Mouse (Mus musculus) heart, embryonic 15.5 days (tissue): Measurements from ENCODE around the gene Rbms3. TPM values are rescaled to one million over a fixed set of nuclear protein-coding genes. Genes with fewer than 3 reads are reported as not detected.

Experiments used
- ATAC-seq: fragments of 200-750 bp; cut with Nextera tagmentation; replicated peaks from 2 replicates; pipeline ENCODE4 v1.8.0; 2017; ENCODE audit warnings: low read depth, moderate TSS enrichment; ENCODE audit not compliant: insufficient number of reproducible peaks, insufficient read depth, low FRiP score
- H3K27ac ChIP-seq: fragments of 300-500 bp; sonication (generic); 2 replicates; pipeline ENCODE4 v1.5.1; 2015; ENCODE audit warnings: mild to moderate bottlenecking, inconsistent platforms
- H3K27me3 ChIP-seq: fragments of 300-500 bp; sonication (generic); 2 replicates; pipeline ENCODE4 v1.6.1; 2015; ENCODE audit warnings: inconsistent platforms
- H3K36me3 ChIP-seq: fragments of 300-500 bp; sonication (generic); 2 replicates; pipeline ENCODE4 v1.6.1; 2015; ENCODE audit warnings: mild to moderate bottlenecking, inconsistent platforms
- H3K4me1 ChIP-seq: fragments of 300-500 bp; sonication (generic); replicated peaks from 2 replicates; pipeline ENCODE4 v1.6.1; 2015; ENCODE audit warnings: inconsistent platforms
- H3K4me2 ChIP-seq: fragments of 300-500 bp; sonication (generic); 2 replicates; pipeline ENCODE4 v1.6.1; 2015; ENCODE audit warnings: inconsistent platforms, mild to moderate bottlenecking, moderate library complexity
- H3K4me3 ChIP-seq: fragments of 300-500 bp; sonication (generic); 2 replicates; pipeline ENCODE4 v1.5.1; 2015; ENCODE audit warnings: mild to moderate bottlenecking, inconsistent platforms
- H3K9ac ChIP-seq: fragments of 300-500 bp; sonication (generic); 2 replicates; pipeline ENCODE4 v1.6.1; 2015; ENCODE audit warnings: mild to moderate bottlenecking, inconsistent platforms
- H3K9me3 ChIP-seq: fragments of 300-500 bp; sonication (generic); replicated peaks from 2 replicates; pipeline ENCODE4 v1.6.1; 2016; ENCODE audit warnings: inconsistent platforms
- WGBS: fragments of 180-500 bp; shearing (Covaris S2); methylation state at CpG from one replicate; pipeline ENCODE4 v1.1.7; 2015; ENCODE audit warnings: mixed read lengths; 5-methylcytosine and 5-hydroxymethylcytosine counted together
- polyA plus RNA-seq: library from polyadenylated mRNA; unstranded; fragments of >200 nt; fragmentation: Nextera tagmentation; extraction: Ambion mirVana; gene quantifications from 2 replicates; pipeline ENCODE4 v1.2.1, GENCODE M21; 2015

Gene Rbms3
- 36.5 and 47.2 TPM in 2 replicates for polyA plus RNA-seq

DNA sequence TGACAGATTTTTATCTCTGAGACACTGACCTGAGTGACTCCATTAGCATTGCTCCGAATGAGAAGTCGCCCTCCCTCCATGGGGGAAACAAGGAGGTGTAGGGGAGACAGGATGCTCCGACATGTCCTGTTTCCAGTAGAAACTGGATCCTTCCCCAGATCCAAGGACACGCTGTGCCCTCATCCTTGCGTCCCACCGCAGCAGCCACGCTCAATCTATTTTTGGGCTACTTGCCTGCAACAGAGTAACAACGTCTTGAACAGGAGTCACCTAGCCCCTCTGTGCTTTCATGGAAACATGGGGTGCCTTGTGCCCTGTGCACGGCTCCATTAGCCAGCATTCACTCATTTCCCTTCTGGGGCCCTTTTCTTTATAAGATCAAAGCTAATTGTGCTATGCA lies at the start of gene Rbms3:
Gene Rbms3, minus strand, starts transcription at position 143 of the 400 bp plus-strand sequence.
- 60% methylated on average over 9 of the region's 9 CpGs for WGBS

DNA sequence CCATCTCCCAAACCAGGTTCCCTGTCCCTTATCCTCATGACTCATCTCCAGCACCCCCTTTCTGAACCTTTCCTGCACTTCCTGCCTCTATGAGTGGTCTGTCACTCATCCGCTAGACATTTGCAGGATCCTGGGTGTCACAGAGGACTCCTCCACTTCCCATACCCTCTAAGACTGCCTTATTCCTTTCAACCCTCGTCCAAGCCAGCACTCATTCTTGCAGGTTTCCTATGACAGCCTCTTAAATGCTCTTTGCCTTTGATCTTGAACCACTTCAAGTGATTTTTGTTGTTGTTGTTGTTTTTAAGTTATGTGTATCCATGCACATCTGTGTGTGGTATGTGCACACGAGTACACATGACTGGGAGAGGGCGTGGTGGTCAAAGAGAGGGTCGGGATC lies 43.6 kb upstream of the Rbms3 start:
- Histone ChIP-seq H3K4me1 (peaks cover 4% of the 10 kb centered on the region; the same call in 1 of the 2 replicates), H3K4me2 (no peak overlapping the region), H3K36me3 (no peaks in the 10 kb centered on the region), H3K9me3 (no peaks in the 10 kb centered on the region), H3K9ac (no peak overlapping the region), H3K27ac (no peak overlapping the region), H3K27me3 (no peaks in the 10 kb centered on the region), H3K4me3 (no peak overlapping the region)
- no peak for ATAC-seq
- WGBS: 76% methylated on average over 5 of the region's 5 CpGs

More for the DNA sequence above, at the start of gene Rbms3:
- Histone ChIP-seq H3K9me3 (no peaks in the 10 kb centered on the region), H3K27me3 (no peaks in the 10 kb centered on the region), H3K27ac (no peak within 1 kb of the TSS), H3K4me2 (no peak within 1 kb of the TSS), H3K4me1 (no peaks in the 10 kb centered on the region), H3K36me3 (no peaks in the 10 kb centered on the region), H3K4me3 (no peak within 1 kb of the TSS), H3K9ac (no peak within 1 kb of the TSS)
- ATAC-seq: no peak

DNA sequence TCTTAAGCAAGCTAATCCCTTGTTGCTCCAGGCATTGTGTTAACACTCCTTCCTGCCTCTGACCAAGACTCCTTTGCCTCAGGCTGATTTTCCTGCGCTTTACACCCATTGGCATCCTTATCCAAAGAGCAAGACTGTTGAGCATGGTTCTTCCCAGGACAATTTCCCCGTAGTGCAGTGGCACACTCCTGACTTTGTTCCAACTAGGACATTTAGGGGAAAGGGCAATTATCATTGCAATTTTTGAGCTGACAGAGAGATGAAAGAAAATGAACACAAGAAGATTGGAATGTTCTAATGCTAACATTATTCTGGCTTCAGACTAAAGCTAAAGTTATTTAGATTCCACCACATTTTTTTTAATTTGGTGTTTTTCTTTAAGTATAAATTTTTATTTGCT lies 24.9 kb upstream of the Rbms3 start:
- no peaks in the 10 kb centered on the region for H3K4me1 ChIP-seq
- H3K4me2 ChIP-seq: no peak overlapping the region
- no peak overlapping the region for H3K4me3 ChIP-seq
- H3K27me3 ChIP-seq: no peaks in the 10 kb centered on the region
- ATAC-seq: no peak
- no peaks in the 10 kb centered on the region for H3K36me3 ChIP-seq
- H3K9me3 ChIP-seq: no peaks in the 10 kb centered on the region
- WGBS: 71% methylated on average over 2 of the region's 2 CpGs
- no peak overlapping the region for H3K9ac ChIP-seq
- no peak overlapping the region for H3K27ac ChIP-seq

DNA sequence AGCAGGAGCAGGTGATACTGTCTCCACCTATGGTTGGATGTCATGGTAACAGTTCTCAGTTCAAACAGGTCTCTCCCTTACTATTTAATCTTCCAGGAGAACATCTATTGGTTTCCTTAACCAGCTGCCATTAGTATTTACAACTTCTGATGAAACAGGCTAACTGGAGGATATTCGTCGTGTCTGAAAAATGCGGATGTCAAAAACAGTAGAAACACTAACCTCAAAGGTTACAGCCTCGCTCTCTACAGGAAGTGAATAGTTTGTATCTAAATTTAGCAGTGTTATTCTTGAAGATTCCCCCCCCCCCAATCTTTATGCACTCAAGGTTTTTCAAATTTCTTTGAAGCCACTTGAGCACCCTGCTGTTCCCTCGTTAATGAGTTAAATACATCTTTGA lies 23.9 kb upstream of the Rbms3 start:
- Histone ChIP-seq H3K36me3 (no peaks in the 10 kb centered on the region), H3K27ac (no peak overlapping the region), H3K27me3 (no peaks in the 10 kb centered on the region), H3K9ac (no peak overlapping the region), H3K9me3 (no peaks in the 10 kb centered on the region), H3K4me2 (no peak overlapping the region), H3K4me3 (no peak overlapping the region), H3K4me1 (no peaks in the 10 kb centered on the region)
- ATAC-seq: no peak
- 43% methylated on average over 5 of the region's 5 CpGs for WGBS

DNA sequence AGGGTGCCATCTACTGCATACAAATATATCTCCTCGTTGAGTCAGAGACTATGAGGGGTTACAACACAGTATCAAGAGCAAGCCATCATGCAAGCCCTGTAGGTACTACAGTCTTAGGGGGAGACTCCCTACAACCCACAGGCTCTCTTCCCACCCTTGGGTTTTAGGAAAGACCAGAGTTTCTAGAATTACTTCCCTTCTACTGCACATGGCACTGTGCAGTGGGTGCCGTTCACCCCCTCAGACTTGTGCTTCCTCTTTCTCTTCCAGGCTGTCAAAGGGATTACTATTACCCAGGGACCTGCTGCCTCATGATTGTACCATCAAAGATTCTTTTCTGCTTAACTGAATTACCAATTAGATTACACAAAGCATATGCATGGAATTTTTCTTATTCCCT lies 16.4 kb upstream of the Rbms3 start:
- Histone ChIP-seq H3K4me2 (no peak overlapping the region), H3K36me3 (no peaks in the 10 kb centered on the region), H3K4me1 (no peaks in the 10 kb centered on the region), H3K27ac (no peak overlapping the region), H3K9me3 (no peaks in the 10 kb centered on the region), H3K27me3 (no peaks in the 10 kb centered on the region), H3K9ac (no peak overlapping the region), H3K4me3 (no peak overlapping the region)
- WGBS: 70% methylated on average over 2 of the region's 2 CpGs
- ATAC-seq: no peak

DNA sequence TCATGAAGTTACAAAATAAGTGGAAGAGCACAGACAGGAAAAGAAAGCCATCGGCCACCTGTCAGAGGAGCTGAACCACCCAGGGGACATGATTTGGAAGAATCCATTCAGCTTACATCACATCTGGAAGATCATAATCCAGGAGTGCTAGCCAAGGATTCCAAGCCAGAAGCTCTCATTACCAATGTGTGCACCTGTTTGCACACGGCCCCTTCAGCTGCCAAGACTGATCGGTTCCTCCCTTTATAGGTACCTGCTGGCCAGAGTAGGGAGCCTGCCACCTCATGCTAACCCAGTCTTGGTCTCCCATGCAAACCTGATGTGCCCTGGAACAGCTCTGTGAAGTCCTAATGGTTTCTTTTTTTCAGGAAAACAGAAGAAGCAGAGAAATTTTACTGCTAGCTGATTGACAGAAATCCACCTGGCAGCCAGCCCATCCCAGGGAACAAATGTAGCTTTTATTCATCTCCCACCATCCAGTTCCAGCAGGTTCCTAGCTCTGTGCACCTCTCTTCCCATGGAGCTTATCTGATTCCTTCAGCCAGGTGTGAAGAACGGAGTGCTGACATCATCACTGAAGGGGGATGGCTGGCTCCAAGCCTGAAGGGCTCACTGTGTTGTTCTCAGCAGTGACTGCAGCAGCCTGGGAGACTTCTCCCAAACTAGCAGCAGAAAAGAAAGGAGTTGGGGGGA lies 11.5 kb upstream of the Rbms3 start:
- no peaks in the 10 kb centered on the region for H3K36me3 ChIP-seq
- H3K27me3 ChIP-seq: no peaks in the 10 kb centered on the region; the same call in 1 of the 2 replicates
- no peak overlapping the region for H3K4me2 ChIP-seq
- no peaks in the 10 kb centered on the region for H3K9me3 ChIP-seq
- WGBS: 72% methylated on average over 4 of the region's 4 CpGs
- no peaks in the 10 kb centered on the region for H3K4me1 ChIP-seq
- H3K9ac ChIP-seq: no peak overlapping the region
- no peak for ATAC-seq
- no peak overlapping the region for H3K27ac ChIP-seq
- no peak overlapping the region for H3K4me3 ChIP-seq

DNA sequence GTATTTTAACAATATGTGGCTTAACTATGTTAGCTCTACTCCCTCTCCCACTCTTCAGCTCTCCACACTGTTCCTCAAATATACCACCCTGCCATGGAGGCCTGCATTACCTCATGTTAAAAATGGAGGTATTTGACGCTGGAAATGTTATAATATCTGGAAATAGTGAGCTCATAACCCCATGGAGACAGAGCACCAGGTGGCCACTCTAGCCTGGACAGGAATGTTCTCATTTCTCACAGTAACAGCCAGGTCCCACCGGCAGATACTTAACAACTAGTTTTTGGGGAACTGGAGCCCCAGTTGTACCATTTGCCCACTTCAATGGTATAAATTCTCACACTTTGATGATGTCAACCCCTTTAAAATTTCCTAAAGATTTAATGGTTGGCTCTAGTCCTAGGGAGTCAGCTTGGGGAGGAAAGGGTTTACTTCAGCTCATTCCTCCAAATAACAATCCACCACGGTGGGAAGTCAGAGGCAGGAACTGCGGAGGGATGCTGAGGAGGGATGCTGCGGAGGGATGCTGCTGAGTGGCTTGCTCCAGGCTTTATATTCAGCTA lies 9.0 kb upstream of the Rbms3 start:
- no peak overlapping the region for H3K4me2 ChIP-seq
- no peaks in the 10 kb centered on the region for H3K9me3 ChIP-seq
- no peaks in the 10 kb centered on the region for H3K36me3 ChIP-seq
- no peak overlapping the region for H3K9ac ChIP-seq
- no peaks in the 10 kb centered on the region; the same call in 1 of the 2 replicates for H3K27me3 ChIP-seq
- no peak overlapping the region for H3K4me3 ChIP-seq
- no peak for ATAC-seq
- H3K4me1 ChIP-seq: no peaks in the 10 kb centered on the region
- WGBS: 81% methylated on average over 5 of the region's 5 CpGs
- H3K27ac ChIP-seq: no peak overlapping the region

DNA sequence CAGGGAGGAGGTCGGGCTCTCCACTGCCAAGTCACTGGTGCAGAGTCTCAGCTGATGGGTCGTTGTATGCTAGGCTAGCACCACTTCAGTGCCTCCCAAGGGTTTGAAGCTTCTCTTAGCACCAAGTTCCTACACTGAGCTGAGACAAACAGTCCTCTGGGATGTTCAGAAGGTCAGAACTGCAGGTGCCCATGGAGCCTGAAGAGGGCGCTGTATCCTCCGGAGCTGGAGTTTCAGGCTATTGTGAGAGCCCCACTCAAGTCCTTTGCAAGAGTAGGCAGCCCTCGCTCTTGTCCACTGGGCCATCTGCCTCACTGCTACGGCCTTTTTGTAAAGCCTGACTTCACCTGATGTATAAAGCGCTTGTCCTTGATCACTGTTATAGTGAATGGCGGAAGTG lies 6.8 kb upstream of the Rbms3 start:
- ATAC-seq: no peak
- H3K4me1 ChIP-seq: no peaks in the 10 kb centered on the region
- no peaks in the 10 kb centered on the region for H3K36me3 ChIP-seq
- no peak overlapping the region for H3K4me3 ChIP-seq
- H3K9me3 ChIP-seq: no peaks in the 10 kb centered on the region
- no peaks in the 10 kb centered on the region; the same call in 1 of the 2 replicates for H3K27me3 ChIP-seq
- no peak overlapping the region for H3K4me2 ChIP-seq
- H3K9ac ChIP-seq: no peak overlapping the region
- no peak overlapping the region for H3K27ac ChIP-seq
- 75% methylated on average over 8 of the region's 8 CpGs for WGBS

DNA sequence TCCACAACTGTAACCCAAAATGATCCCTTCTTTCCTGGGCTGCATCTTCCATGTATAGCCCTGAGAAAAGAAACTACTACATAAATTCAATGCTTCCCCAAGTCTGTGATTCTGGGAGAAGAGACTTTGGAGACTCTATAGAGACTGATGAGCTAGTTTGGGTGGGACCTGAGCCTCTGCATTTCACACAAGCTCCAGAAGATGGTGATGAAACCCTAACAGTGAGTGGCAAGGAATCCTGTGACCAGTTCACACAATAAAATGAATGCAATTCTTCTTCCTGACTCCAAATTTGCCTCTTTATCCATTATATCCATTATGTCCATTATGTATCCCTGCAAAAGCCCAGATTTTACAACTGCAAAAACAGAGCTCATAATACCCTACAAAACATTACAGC lies 2.5 kb downstream of the Rbms3 start:
- Histone ChIP-seq H3K4me3 (no peak overlapping the region), H3K4me1 (no peaks in the 10 kb centered on the region), H3K27me3 (no peaks in the 10 kb centered on the region), H3K9ac (no peak overlapping the region), H3K27ac (no peak overlapping the region), H3K36me3 (no peaks in the 10 kb centered on the region), H3K9me3 (no peaks in the 10 kb centered on the region), H3K4me2 (no peak overlapping the region)
- ATAC-seq: no peak

DNA sequence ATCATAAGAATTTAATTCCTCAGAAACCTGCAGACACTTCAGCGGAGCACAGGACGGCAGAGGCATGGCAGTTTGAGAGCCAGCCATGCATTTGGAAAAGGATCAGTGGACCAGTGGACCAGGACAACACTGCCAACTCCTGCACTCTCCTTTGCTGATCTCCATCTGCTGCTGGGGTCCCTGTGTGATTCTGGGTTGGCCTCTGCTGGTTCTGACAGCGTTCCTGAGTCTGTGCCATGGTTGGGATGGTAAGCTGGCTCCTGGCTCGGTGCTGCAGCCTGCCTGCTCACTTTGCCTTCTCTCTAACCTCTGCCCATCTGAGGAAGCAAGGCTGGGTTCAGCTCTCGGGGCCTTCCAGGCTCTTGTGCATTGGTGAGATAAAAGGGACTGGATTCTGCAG lies 28.9 kb downstream of the Rbms3 start:
- Histone ChIP-seq H3K36me3 (no peaks in the 10 kb centered on the region), H3K4me1 (no peaks in the 10 kb centered on the region), H3K4me3 (no peak overlapping the region), H3K4me2 (no peak overlapping the region), H3K27ac (no peak overlapping the region), H3K9me3 (no peaks in the 10 kb centered on the region), H3K27me3 (no peaks in the 10 kb centered on the region), H3K9ac (no peak overlapping the region)
- ATAC-seq: no peak
- 75% methylated on average over 5 of the region's 5 CpGs for WGBS

DNA sequence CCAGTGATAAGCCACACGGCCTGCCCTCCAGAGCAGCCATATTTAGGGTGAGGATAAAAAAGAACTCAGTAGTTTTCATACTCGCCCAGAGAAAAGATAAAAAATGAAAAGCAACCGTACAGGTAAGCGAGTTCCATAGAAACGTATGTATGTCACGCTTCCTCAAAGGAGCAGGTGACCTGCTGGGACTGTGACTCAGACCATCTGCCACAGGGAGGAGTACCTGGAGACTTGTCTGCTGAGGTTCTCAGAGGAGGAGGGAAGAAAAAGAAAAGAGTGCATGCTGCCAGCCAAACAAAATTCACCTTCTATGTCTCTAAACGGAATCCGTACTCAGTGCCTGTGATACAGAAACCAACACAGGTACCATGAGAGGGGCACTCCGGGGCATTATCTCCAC lies 30.4 kb downstream of the Rbms3 start:
- Histone ChIP-seq H3K27me3 (no peaks in the 10 kb centered on the region), H3K9ac (no peak overlapping the region), H3K36me3 (no peaks in the 10 kb centered on the region), H3K4me2 (no peak overlapping the region), H3K4me3 (no peak overlapping the region), H3K27ac (no peak overlapping the region), H3K9me3 (no peaks in the 10 kb centered on the region), H3K4me1 (no peaks in the 10 kb centered on the region)
- WGBS: 74% methylated on average over 9 of the region's 9 CpGs
- no peak for ATAC-seq

DNA sequence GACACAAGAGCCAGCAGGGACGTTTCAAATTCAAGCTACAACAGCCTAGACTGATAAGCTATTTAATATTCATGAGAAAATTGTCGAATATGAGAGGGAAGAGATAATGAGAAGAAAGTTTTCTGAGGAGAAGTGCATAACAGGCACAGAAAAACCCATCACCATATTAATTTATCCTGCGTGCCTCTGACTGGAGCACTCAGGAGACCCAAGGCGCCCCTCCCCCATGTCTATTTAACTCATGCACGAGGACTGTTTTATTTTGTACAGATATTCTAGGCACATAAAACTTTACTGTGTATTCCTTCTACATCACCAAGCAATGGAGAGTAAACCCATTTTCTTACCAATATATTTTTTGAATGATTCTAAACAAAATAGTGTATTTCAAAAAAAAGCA lies 33.6 kb downstream of the Rbms3 start:
- Histone ChIP-seq H3K36me3 (no peaks in the 10 kb centered on the region), H3K9ac (no peak overlapping the region), H3K4me2 (no peak overlapping the region), H3K4me3 (no peak overlapping the region), H3K4me1 (no peaks in the 10 kb centered on the region), H3K27me3 (no peaks in the 10 kb centered on the region), H3K27ac (no peak overlapping the region), H3K9me3 (no peaks in the 10 kb centered on the region)
- ATAC-seq: no peak
- 53% methylated on average over 5 of the region's 5 CpGs for WGBS
